Mouse (Mus musculus) intestine, postnatal 0 days (tissue): ENCODE data around the gene Ropn1. TPM values are rescaled to one million over a fixed set of nuclear protein-coding genes. Genes with fewer than 3 reads are reported as not detected.
"Not testable (repeated sequence)": the region's sequence is repeated elsewhere in the genome, so short reads cannot be mapped to it uniquely, and the experiment has no call there.

Experiments used
- ATAC-seq: fragments of 200-750 bp; cut with Nextera tagmentation; 2 replicates; pipeline ENCODE4 v1.8.0; 2017; ENCODE audit warnings: mild to moderate bottlenecking, moderate TSS enrichment, moderate library complexity
- H3K27ac ChIP-seq: fragments of 300-500 bp; sonication (generic); 2 replicates; pipeline ENCODE4 v1.5.1; 2014; ENCODE audit warnings: mild to moderate bottlenecking, low read depth, low read length, moderate library complexity
- H3K27me3 ChIP-seq: fragments of 300-500 bp; sonication (generic); replicated peaks from 2 replicates; pipeline ENCODE4 v1.6.1; 2014; ENCODE audit warnings: low read length, mixed read lengths; ENCODE audit not compliant: control insufficient read depth, insufficient read depth
- H3K36me3 ChIP-seq: fragments of 300-500 bp; sonication (generic); 2 replicates; pipeline ENCODE4 v1.6.1; 2014; ENCODE audit warnings: mild to moderate bottlenecking, moderate library complexity; ENCODE audit not compliant: control insufficient read depth, insufficient read depth
- H3K4me1 ChIP-seq: fragments of 300-500 bp; sonication (generic); replicated peaks from 2 replicates; pipeline ENCODE4 v1.6.1; 2014; ENCODE audit warnings: antibody characterized with exemption, low read length, mixed read lengths; ENCODE audit not compliant: control insufficient read depth, insufficient read depth
- H3K4me2 ChIP-seq: fragments of 300-500 bp; sonication (generic); replicated peaks from 2 replicates; pipeline ENCODE4 v1.6.1; 2014; ENCODE audit warnings: low read depth, mild to moderate bottlenecking, moderate library complexity
- H3K4me3 ChIP-seq: fragments of 300-500 bp; sonication (generic); 2 replicates; pipeline ENCODE4 v1.5.1; 2014; ENCODE audit warnings: low read depth, low read length
- H3K9ac ChIP-seq: fragments of 300-500 bp; sonication (generic); 2 replicates; pipeline ENCODE4 v1.6.1; 2014; ENCODE audit warnings: mild to moderate bottlenecking, low read depth, low read length
- H3K9me3 ChIP-seq: fragments of 300-500 bp; sonication (generic); 2 replicates; pipeline ENCODE4 v1.6.1; 2016; ENCODE audit warnings: mixed run types; ENCODE audit not compliant: control insufficient read depth
- CTCF ChIP-seq: sonication (generic); IDR thresholded peaks from 2 replicates; pipeline ENCODE4 v1.5.1; 2016; ENCODE audit warnings: low read depth, mild to moderate bottlenecking, control low read depth, antibody characterized with exemption, moderate library complexity
- WGBS: fragments of 180-500 bp; shearing (Covaris S2); extraction: QIAGEN DNeasy Blood & Tissue Kit; methylation state at CpG from one replicate; pipeline ENCODE4 v1.1.7; 2014; 5-methylcytosine and 5-hydroxymethylcytosine counted together
- polyA plus RNA-seq: library from polyadenylated mRNA; unstranded; fragments of >200 nt; fragmentation: Nextera tagmentation; extraction: Ambion mirVana; gene quantifications from 2 replicates; pipeline ENCODE4 v1.2.1, GENCODE M21; 2015

Ropn1 gene
- polyA plus RNA-seq, 1 experiment from 2014 or later: not detected

DNA sequence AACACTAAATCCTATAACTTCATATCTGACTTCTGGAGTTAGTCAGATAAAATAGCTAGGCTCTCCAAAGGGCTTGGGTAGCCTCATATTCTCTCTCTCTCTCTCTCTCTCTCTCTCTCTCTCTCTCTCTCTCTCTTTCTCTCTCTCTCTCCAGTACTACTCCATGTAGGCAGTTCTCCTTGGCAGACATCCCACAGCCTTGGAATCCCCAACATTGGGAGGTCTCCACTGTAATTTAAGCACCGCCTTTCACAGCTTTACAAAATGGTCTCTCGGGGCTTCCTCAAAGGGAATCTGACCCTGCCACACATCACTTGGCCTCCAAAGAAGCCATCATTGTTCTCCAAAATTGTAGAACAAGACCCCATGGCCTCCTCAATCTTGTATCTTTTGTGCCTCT is 22.1 kb upstream of the Ropn1 start:
- Histone ChIP-seq H3K4me1 (no peaks in the 10 kb centered on the region), H3K27ac (no peak overlapping the region), H3K4me3 (no peak overlapping the region), H3K27me3 (no peaks in the 10 kb centered on the region), H3K9ac (no peak overlapping the region), H3K9me3 (no peaks in the 10 kb centered on the region), H3K36me3 (no peaks in the 10 kb centered on the region), H3K4me2 (no peak overlapping the region)
- no peak for ATAC-seq
- no peak for TF ChIP-seq CTCF
- WGBS: 71% methylated on average over 2 of the region's 2 CpGs

- WGBS: 75% methylated on average over 4 of the region's 4 CpGs
Measured at GRCm38 (mm10) chr16:34628397-34628796, 21.3 kb upstream of the Ropn1 start.

DNA sequence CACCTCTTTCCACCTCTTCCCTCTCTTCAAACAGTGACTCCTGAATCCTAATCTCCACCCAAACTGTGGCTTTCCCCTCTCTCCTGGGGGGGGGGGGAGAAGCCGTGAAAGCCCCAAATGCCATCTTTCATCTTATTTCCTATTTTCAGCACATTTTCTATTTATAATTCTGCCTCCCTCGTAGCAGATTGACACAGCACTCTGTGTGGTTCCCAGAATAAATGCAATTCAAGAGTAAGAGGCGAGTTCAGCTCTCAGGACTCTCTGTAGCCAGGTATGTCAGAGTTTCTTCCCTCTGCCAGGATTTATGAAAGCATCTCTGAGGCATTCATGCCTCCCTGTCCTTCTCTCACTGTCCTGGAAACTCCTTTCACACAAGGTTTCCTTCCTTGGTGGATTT is 14.2 kb upstream of the Ropn1 start:
- H3K9ac ChIP-seq: no peak overlapping the region
- no peaks in the 10 kb centered on the region for H3K36me3 ChIP-seq
- no peak for ATAC-seq
- no peak overlapping the region for H3K4me3 ChIP-seq
- H3K9me3 ChIP-seq: no peaks in the 10 kb centered on the region
- WGBS: 51% methylated on average over 3 of the region's 3 CpGs
- no peak overlapping the region for H3K27ac ChIP-seq
- no peak overlapping the region for H3K4me2 ChIP-seq
- no peak for TF ChIP-seq CTCF
- H3K27me3 ChIP-seq: no peaks in the 10 kb centered on the region
- no peaks in the 10 kb centered on the region for H3K4me1 ChIP-seq

More at GRCm38 (mm10) chr16:34628397-34628796, 21.3 kb upstream of the Ropn1 start:
- no peaks in the 10 kb centered on the region for H3K27me3 ChIP-seq
- no peak overlapping the region for H3K27ac ChIP-seq
- no peak for TF ChIP-seq CTCF
- no peak overlapping the region for H3K9ac ChIP-seq
- no peak overlapping the region for H3K4me3 ChIP-seq
- ATAC-seq: no peak
- H3K9me3 ChIP-seq: no peaks in the 10 kb centered on the region
- no peaks in the 10 kb centered on the region for H3K4me1 ChIP-seq
- H3K4me2 ChIP-seq: no peak overlapping the region
- no peaks in the 10 kb centered on the region for H3K36me3 ChIP-seq

- WGBS: 52% methylated on average over 8 of the region's 8 CpGs
- TF ChIP-seq CTCF: no peak
- no peak for ATAC-seq
Measured at GRCm38 (mm10) chr16:34643511-34644259, 6.0 kb upstream of the Ropn1 start.

GRCm38 (mm10) chr16:34653023-34653422 is 3.3 kb downstream of the Ropn1 start:
- H3K9me3 ChIP-seq: no peaks in the 10 kb centered on the region
- ATAC-seq: no peak
- H3K4me3 ChIP-seq: no peak overlapping the region
- H3K36me3 ChIP-seq: no peaks in the 10 kb centered on the region
- 87% methylated on average over 5 of the region's 5 CpGs for WGBS
- H3K27ac ChIP-seq: no peak overlapping the region
- TF ChIP-seq CTCF: no peak
- no peaks in the 10 kb centered on the region for H3K27me3 ChIP-seq
- no peaks in the 10 kb centered on the region; the same call in 1 of the 2 replicates for H3K4me1 ChIP-seq
- no peak overlapping the region for H3K4me2 ChIP-seq
- H3K9ac ChIP-seq: no peak overlapping the region

More at GRCm38 (mm10) chr16:34643511-34644259, 6.0 kb upstream of the Ropn1 start:
- Histone ChIP-seq H3K4me3 (no peak overlapping the region), H3K27ac (no peak overlapping the region), H3K9me3 (no peaks in the 10 kb centered on the region), H3K9ac (no peak overlapping the region), H3K27me3 (no peaks in the 10 kb centered on the region), H3K36me3 (no peaks in the 10 kb centered on the region), H3K4me2 (no peak overlapping the region), H3K4me1 (no peaks in the 10 kb centered on the region)

DNA sequence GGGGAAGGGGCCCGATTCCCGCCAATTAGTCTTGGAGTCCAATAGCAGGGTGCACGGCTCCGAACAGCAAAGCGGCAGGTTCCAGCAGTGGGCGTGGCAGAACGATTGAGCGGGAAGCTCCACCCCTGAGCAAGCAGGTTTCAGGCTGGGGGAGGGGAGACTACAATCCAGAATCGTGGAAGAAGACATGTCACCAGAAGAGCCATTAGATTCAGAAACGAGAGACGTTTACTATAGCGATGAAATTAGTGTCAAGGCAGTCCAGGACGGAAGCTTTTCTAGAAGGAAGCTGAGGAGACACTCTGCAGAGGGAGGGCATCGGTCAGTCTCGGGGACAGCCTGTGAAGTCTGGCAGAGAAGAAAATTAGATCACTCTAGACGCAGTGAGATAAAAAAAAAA is 7.8 kb downstream of the Ropn1 start:
- not testable (repeated sequence) for H3K4me1 ChIP-seq, H3K27me3 ChIP-seq, H3K27ac ChIP-seq, ATAC-seq, H3K9me3 ChIP-seq, H3K36me3 ChIP-seq, H3K9ac ChIP-seq
- WGBS: 3% methylated on average over 16 of the region's 16 CpGs
- Histone ChIP-seq H3K4me3 (peak overlapping the region; percentile 24), H3K4me2 (peak overlapping the region; percentile 64)

DNA sequence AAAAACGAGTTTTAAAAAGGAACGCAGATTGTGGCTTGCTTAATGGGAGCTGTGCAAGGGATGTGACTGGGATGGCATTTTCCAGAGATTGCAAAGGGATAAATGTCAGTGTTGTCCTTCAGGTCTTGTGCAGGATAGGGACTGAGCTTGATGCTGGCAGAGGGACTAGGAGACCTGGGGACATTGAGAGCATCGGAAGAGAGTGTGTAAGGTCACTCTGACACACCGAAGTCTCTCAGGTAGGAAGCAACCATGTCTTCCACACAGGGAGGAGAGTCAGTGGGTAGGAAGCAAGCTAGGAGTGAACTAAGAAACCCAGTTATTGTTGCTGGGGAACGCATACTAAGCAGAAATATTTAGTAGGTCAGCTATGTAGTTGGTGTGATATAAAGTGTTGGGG is 8.3 kb downstream of the Ropn1 start:
- H3K9ac ChIP-seq: no peak overlapping the region
- no peaks in the 10 kb centered on the region for H3K27me3 ChIP-seq
- TF ChIP-seq CTCF: no peak
- H3K9me3 ChIP-seq: no peaks in the 10 kb centered on the region
- H3K4me1 ChIP-seq: no peaks in the 10 kb centered on the region; the same call in 1 of the 2 replicates
- ATAC-seq: no peak
- no peaks in the 10 kb centered on the region for H3K36me3 ChIP-seq
- WGBS: 16% methylated on average over 5 of the region's 5 CpGs
- peak overlapping the region; percentile 64 for H3K4me2 ChIP-seq
- no peak overlapping the region for H3K27ac ChIP-seq
- peak overlapping the region; percentile 24 for H3K4me3 ChIP-seq
